Mouse (Mus musculus) E14TG2a.4 (cell line): ENCODE measurements around the gene Rnf19b.

Experiments
- CTCF ChIP-seq: conservative IDR thresholded peaks from 2 replicates; pipeline ENCODE4 v1.5.1; 2014; ENCODE audit warnings: low read length
- NANOG ChIP-seq: IDR thresholded peaks from 2 replicates; pipeline ENCODE4 v1.6.1; 2014; ENCODE audit warnings: borderline replicate concordance, low read length, mixed read lengths
- POU5F1 ChIP-seq: IDR thresholded peaks from 2 replicates; pipeline ENCODE4 v1.6.1; 2014; ENCODE audit warnings: low read length, borderline replicate concordance

GRCm38 (mm10) chr4:129018788-129019435 is 39.2 kb upstream of the Rnf19b start:
- no peak for TF ChIP-seq CTCF
- no peak for TF ChIP-seq NANOG
- no peak for TF ChIP-seq POU5F1
